Mouse (Mus musculus) liver, embryonic 14.5 days (tissue): Measurements from ENCODE around the gene Rbm38.
A peak's percentile ranks its signal among the peaks of the same experiment; 100 is the strongest.

ENCODE experiments used
- CTCF ChIP-seq: IDR thresholded peaks from 2 replicates; pipeline ENCODE4 v1.5.1; 2016; ENCODE audit warnings: antibody characterized with exemption, low read depth, control low read depth
- EP300 ChIP-seq: IDR thresholded peaks from 2 replicates; pipeline ENCODE4 v1.6.1; 2016; ENCODE audit warnings: antibody characterized with exemption, low read depth

- TF ChIP-seq CTCF = 0 out of 2 replicates have a peak, but pooled peaks have one; percentile 8
- no peak for TF ChIP-seq EP300
These were observed 8.3 kb downstream of the Rbm38 start for GRCm38 (mm10) chr2:173028508-173029031.
